Comparison of ENCODE assay signal across 18 mouse cellular contexts in the genomic region with DNA sequence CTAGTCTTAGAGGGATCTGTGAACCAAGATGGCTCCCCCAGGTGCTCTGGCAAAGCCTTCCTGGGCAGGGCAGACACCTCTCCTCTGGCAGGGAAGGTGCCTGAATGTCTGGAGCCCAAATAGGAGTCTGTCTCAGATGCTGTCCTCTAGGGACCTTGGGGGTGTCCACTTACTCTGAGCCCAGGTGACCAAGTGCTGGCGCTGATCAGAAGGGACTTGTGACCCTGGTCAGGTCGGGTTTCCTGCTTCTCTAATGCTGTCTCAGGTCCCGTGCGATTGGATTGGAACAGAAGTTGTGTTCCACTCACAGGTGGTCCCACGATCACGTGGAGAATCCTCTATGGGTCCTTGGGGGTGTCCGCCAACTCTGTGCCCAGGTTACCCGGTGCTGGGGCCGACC. TPM values are rescaled to one million over a fixed set of nuclear protein-coding genes. Genes with fewer than 3 reads are reported as not detected.
"Had no signal": no experiment of that assay in that cellular context is flagged by ENCODE, and none has a peak within 500 bp of the region (broad histone marks: within the 10 kb centered on the region; RNA-seq: fewer than 3 reads in every experiment).

No protein-coding gene starts in this region.

RNA-seq across cellular contexts. Expression of gene Chil4, which starts 28.1 kb away (rescaled TPM):
- polyA plus RNA-seq: cortical plate, adult 2 months; embryonic facial prominence, embryonic 10.5 days; embryonic facial prominence, embryonic 11.5 days; embryonic facial prominence, embryonic 12.5 days; embryonic facial prominence, embryonic 13.5 days; embryonic facial prominence, embryonic 14.5 days; erythroblast, embryonic 14.5 days; forebrain, embryonic 10.5 days; forebrain, embryonic 11.5 days; forebrain, embryonic 12.5 days; forebrain, embryonic 13.5 days; forebrain, embryonic 14.5 days; forebrain, embryonic 15.5 days; forebrain, embryonic 16.5 days; forebrain, postnatal 0 days; frontal cortex, adult 2 months; gonadal fat pad, adult 2 months; heart, adult 2 months had no signal
